Mouse (Mus musculus) layer of hippocampus, adult 8-10 months (tissue): ENCODE measurements around the gene Mmd2. TPM values are rescaled to one million over a fixed set of nuclear protein-coding genes. Genes with fewer than 3 reads are reported as not detected.

Source experiments
- DNase-seq, 2 experiments: peaks; one replicate each; pipeline ENCODE4 v3.0.0; 2022; ENCODE audit warnings: low spot score in 2 of 2
- total RNA-seq, 4 experiments: library from RNA; stranded (reverse); gene quantifications; 2 replicates each; pipeline ENCODE4 v1.2.4; 2022

Mmd2 gene
- total RNA-seq, 4 experiments from 2014 or later = 134 to 158 (median 153) TPM

GRCm38 (mm10) chr5:142608989-142609325 is 357 bp upstream of the Mmd2 start:
- DNase-seq = no peak

GRCm38 (mm10) chr5:142605288-142605687 is 3.3 kb downstream of the Mmd2 start:
- no peak for DNase-seq

GRCm38 (mm10) chr5:142604379-142604778 is 4.2 kb downstream of the Mmd2 start:
- DNase-seq = no peak

- DNase-seq = no peak
Observed at GRCm38 (mm10) chr5:142597648-142598390, 10.8 kb downstream of the Mmd2 start.

DNA sequence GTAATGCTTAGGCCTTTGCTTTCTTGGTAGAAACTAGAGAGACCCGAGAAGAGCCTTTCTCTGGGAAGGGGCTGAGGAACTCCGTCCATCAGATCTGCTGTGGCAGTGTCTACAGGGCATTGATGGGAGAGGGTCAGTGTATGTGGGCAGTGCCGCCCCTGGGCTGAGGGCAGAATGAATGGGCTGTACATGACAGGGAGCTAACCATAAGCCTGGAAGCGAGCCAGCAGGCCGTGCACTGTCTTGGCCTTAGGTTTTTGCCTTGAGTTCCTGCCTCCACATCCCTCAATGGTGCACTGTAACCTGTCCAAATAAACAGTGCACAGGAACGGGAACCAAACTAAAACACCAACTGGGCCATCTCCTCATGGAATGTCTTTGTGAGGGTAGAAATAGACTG is 11.9 kb downstream of the Mmd2 start:
- DNase-seq = no peak

- DNase-seq = peak; percentile 67 to 69
Observed at GRCm38 (mm10) chr5:142595698-142596097, 12.9 kb downstream of the Mmd2 start.

- no peak for DNase-seq
Observed at GRCm38 (mm10) chr5:142590953-142591616, 17.5 kb downstream of the Mmd2 start.

DNA sequence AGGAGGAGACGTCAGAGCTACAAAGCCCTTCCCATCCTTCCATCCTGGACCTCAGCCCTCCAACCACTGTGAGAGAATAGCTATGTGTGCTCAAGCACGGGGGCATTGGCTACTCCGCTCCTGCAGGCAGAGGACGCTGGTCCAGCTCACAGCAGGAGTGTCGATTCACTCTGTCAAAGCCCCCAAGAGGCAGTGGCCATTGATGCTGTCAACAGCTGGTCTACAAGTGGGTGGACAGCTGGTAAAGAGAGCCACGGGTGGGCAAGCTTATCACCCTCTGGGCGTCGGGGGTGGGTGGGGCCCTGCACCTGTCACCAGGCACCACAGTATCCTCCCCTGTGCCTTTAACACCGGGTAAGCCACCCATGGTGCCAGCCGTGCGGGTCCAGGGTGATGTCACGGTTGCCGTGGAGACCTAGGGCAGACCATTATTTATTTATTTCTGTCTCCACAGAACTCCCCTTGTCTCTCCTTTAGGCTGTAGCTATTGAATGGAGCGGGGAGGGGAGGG is 24.9 kb downstream of the Mmd2 start:
- DNase-seq = peak; percentile 61 to 77

DNA sequence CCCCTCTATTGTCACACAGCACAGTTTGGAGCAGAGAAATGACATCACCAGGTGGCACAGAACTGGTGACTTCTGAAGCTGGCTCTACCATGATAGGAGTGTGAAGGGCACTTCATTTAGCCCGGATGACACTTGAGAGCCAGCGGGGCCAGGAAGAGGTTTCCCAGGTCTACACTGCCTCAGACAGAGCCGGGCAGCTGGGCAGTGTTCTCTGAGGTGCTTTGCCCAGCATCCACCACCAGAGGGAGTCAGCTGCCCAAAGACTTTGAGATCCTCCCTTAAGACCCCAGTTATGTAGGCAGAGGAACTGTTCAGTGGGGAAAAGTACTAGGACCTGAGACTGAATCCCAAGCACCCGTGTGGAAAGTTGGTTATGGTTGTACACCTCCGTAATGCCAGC is 27.1 kb downstream of the Mmd2 start:
- peak; percentile 56 to 76 for DNase-seq

- no peak for DNase-seq
Observed at GRCm38 (mm10) chr5:142578192-142578591, 30.4 kb downstream of the Mmd2 start.

DNA sequence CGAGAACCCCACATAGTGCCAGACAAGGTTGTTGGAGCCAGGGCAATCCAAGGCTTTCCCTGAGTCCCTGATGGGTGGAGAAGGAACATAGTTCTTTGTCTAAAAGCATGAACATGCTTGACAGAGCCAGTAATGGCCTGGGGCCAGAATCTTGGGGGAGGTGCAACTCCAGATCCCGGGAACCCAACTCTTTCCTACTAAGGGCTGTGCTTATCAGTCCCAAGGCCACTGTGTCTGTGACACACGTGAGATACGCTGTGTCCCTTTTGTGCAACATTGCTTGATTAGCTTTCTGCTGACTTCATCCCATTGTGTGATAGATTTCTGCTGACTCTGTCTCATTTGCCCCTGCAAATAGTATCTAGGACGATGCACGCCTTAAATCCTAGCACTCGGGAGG is 31.8 kb downstream of the Mmd2 start:
- DNase-seq = no peak

DNA sequence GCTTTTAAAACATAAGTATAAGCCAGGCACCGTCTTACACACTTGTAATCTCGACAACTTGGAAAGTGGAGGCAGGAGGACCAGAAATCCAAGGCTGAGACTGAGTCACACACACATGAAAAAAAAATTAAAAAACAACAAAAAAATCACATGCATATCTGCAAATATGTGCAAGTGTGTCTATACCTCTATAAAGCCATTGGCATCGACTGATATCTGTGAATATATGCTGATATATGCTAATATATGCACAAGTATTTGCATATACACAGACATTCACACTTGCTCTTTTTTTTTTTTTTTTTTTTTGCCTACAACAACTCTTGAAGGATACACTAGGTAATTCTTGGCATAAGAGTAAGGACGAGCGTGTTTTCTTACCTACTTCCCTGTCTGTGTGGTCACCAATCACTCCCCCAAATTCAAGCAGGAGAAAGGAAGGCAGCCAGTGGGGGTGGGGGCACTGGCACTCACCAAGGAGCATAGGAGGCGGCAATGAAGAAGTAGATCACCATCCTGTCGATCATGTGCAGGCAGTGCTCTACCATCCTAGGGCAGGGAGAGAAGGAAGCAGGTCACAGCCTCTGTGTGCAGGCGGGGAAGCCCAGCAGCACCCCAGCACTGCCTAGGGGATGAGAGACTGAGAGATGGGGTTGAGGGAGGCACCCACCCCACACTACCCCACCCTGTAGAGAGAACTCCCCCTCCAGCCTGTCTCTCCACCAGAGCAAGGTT is 34.1 kb downstream of the Mmd2 start:
- DNase-seq = no peak

GRCm38 (mm10) chr5:142564606-142565005 is 44.0 kb downstream of the Mmd2 start:
- DNase-seq = no peak

GRCm38 (mm10) chr5:142560261-142560660 is 48.3 kb downstream of the Mmd2 start:
- no peak for DNase-seq

DNA sequence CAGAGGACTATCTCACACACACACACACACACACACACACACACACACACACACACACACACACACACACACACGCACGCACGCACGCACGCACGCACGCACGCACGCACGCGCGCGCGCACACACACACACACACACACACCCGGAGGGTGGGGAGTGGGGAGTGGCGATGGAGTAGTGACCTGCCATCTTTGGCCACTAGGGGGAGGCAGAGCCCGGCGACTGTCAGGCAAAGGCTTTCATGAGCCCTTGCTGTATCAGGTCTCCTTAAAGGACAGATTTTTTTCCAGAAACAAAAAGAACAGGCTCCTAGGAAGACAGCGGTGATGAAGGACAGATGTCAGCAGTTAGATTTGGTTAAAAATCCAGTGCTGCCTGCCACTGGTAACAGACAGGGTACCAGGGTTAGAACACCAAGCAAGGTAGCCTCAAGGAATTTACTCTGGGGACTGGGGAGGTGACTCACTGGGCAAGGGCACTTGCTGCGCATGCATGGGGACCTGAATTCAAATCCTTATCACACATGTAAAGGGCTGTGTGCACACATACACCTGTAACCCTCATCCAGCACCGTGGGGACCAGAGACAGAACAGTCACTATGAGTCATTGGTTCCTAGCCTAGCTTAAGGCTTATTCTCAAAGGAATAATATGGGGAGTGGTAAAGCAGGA is 51.1 kb downstream of the Mmd2 start:
- DNase-seq = peak; percentile 80 to 91

- DNase-seq = no peak
Observed at GRCm38 (mm10) chr5:142556721-142557120, 51.9 kb downstream of the Mmd2 start.

DNA sequence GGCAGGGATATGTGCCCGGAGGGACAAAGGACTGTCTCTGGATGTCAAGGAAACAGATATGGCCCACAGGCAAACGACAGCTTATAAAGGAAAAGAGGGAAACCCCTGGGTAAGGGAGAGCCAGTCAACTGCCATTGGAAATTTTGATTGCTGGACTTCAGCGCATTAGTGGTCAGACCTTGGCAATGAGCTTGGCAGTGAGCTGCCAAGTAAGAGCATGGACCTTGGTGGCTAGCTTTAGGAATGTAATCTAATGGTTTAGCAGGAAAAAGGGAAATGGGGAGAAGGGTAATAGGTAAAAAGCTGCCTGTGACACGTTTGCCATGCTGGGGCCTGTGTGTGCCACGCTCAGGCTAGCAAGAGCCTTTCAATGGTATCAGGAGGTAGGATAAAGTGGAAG is 52.7 kb downstream of the Mmd2 start:
- no peak for DNase-seq

GRCm38 (mm10) chr5:142550706-142551652 is 57.6 kb downstream of the Mmd2 start, which contains the start of gene Radil:
Radil (minus strand) TSS chr5:142551098.
- peak; percentile 98 to 99 for DNase-seq

GRCm38 (mm10) chr5:142549961-142550705 is 58.5 kb downstream of the Mmd2 start:
- DNase-seq = peak; percentile 35 to 42

DNA sequence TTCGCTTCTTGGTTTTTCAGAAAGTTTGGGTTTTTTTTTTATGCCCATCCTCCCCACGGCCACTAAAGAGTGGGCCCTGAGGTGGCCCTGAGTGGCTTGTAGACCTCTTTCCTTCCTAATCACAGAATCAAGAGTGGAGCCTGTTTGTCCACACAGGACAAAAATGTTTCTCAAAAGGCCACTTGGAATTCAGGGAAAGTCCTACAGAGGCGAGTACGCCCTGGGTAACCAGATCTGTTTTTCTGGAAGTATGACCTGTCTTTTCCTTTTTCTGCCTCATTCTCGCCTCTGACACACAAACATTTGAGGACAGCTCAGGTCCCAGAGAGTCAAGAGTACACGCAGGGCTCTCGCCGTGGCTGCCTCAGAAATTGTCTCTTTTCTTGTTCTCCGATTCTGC is 59.2 kb downstream of the Mmd2 start:
- DNase-seq = no peak
